Mouse (Mus musculus) activated CD4-positive, CD25-positive, alpha-beta regulatory T cell, adult 4 months (primary cell): ENCODE data around the gene Slc35f4. TPM values are rescaled to one million over a fixed set of nuclear protein-coding genes. Genes with fewer than 3 reads are reported as not detected.

Experiments used
- ATAC-seq: one replicate; pipeline ENCODE4 v1.8.0; 2017
- polyA plus RNA-seq, 2 experiments: library from polyadenylated mRNA; unstranded; fragments of 100-300 nt; shearing (Covaris generic); gene quantifications; one replicate each; pipeline ENCODE4 v1.2.1; 2017

Gene Slc35f4
- under 1 TPM in 1 of 2 experiments, not detected in 1; 0.19 TPM for polyA plus RNA-seq

GRCm38 (mm10) chr14:49525931-49526291 is at the start of gene Slc35f4:
Gene Slc35f4, minus strand, starts transcription at chr14:49526046.
- no peak for ATAC-seq

GRCm38 (mm10) chr14:49568369-49568768 is 42.5 kb upstream of the Slc35f4 start:
- no peak for ATAC-seq

- no peak for ATAC-seq
Measured at GRCm38 (mm10) chr14:49560706-49561105, 34.9 kb upstream of the Slc35f4 start.

DNA sequence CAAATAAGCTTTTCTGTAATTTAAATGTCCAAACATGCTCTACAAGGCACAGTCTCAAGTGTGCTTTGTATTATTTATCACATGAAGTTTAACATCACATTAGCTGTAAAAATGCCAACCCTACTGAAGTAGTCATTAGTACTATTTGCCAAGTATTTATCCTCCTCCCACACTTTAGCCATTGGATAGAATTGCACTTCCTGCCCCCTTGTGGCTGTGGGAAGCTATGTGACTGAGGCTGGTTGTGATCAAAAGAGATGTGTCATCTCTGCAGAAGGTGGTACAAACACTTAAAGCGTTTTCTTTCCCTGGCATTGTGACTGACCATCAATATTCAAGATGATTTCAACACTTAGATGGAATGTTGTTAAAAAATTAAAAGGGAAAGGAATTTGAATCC is 14.3 kb upstream of the Slc35f4 start:
- ATAC-seq: no peak

DNA sequence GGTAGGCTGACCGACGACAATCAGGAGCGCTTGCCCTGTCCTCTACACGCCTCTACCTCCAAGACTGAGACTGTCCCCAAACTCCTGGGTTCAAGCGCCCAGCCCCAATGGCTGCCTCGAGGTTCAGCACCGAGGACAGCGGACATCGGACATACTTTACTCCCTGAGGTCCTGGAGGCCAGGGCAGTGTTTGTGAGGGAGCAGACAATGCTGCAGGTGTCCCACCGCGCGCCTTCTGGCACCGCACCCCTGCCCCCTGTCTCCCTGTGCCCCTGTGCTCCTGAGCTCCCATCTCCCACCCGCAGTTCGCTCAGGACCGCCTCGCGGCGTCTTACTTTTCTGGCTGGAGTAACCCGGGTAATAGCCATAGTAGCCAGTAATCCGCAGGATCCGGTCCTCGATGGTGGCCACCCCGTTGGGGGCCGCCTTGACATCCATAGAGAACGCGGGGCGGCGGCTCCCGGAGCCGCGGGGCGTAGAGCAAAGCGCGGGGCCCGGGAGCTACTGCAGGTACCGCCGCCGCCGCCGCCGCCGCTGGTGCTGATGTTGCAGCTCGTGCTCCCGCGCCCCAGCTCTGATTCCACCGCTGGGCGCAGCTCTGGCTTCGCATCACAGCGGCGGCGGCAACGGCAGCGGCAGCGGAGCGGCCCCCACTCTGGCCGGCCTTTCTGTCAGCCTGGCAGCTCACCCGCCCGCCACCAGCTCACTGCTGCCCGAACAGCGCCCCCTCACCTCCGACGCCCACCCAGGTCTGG is 493 bp downstream of the Slc35f4 start:
- no peak for ATAC-seq

DNA sequence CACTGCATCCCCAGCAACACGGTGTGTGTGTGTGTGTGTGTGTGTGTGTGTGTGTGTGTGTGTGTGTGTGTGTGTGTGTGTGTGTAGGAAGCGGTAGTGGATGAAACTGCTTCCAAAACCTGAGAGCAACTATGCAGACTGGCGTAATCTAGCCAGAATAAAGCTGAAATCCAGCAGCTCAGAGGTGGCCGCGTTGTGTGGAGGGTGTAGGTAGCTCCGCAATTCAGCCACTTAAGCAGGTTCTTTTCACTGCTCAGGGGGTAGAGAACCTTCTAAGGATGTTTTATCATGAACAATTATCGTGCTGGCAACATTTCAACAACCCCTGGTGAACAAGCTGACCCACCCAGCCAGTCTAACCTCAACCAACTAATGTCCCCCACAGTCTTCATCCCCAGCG is 1.2 kb downstream of the Slc35f4 start:
- no peak for ATAC-seq

DNA sequence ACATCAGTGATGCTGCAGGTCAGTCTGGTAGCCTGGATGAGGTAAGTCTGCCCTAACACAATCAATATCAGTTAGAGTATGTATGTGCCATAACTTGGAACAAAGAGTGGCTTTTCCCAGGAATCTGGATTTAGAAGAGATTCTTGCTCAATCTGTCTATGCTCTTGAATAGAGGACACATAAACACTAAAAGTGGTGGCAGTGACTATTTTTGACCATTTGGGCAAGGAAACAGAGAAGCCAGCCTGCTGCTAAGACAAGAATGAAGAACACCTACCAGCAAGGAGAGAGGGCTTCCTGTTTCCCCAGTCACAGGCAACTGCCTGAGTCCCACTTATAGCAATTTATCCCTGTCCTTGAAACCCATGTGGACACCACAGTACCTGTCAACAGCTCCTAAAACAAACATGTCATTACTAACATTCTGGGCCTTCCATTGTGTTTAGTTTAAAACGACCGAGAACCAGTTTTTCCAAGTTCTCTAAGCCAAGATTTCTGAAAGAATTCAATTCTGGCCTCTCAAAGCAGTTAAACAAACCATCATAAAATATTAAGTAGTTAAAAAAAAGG is 10.7 kb downstream of the Slc35f4 start:
- no peak for ATAC-seq

DNA sequence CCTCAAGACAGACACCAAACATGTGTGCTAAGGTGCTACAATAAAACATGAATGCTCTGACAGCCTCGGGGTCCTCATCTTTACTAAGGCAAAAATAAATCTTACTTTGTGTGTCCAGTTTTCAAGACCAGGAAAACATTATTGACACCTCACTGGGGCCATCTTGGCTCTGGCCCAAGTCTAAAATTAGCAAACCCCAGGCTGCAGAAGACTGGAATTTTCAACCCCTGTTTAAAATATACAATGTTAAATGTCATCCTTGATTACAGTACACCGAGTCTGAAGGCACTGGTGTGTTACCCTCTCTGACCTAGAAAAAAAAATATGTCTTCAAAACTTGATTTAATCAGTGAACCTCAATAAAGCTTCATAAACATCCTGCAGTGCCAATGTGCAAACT is 11.7 kb downstream of the Slc35f4 start:
- no peak for ATAC-seq

GRCm38 (mm10) chr14:49495192-49495591 is 30.7 kb downstream of the Slc35f4 start:
- no peak for ATAC-seq

DNA sequence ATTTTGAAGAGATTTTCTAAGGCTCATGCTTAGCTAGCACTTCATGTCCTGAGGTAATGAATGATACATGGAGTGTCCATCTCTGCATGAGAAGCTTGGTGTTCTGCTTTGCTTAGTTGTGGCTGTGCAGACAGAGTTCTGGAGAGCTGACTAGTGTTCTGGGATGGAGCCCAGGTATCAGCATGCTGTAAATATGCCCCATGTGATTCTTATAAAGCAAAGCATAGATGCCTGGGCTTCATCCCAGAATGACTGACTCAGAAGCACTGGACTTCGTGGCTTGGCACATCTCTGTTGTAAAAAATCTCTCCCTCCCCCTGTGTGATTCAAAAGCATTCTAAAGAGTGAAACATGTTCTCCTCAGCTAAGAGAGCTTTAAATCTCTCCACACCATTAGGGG is 32.1 kb downstream of the Slc35f4 start:
- ATAC-seq: no peak

DNA sequence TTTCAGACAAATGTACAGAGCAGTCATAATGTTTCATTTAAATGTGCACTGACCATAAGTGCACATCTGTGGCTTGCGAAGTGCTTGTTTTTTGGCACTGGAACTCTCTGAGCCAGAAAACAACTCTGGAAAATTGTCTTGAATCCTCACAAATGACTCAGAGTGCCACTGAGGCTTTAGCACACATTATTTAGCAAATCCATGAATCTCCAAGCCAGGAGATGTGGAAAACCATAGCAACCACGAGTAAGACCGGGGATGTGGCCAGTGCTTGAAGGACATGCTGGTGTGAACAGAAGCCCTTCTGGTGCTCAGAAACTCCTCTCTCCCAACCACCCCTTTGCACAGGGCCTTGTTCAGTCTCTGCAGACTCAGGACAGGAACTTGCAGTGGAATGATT is 33.3 kb downstream of the Slc35f4 start:
- no peak for ATAC-seq

GRCm38 (mm10) chr14:49476602-49477001 is 49.2 kb downstream of the Slc35f4 start:
- no peak for ATAC-seq

DNA sequence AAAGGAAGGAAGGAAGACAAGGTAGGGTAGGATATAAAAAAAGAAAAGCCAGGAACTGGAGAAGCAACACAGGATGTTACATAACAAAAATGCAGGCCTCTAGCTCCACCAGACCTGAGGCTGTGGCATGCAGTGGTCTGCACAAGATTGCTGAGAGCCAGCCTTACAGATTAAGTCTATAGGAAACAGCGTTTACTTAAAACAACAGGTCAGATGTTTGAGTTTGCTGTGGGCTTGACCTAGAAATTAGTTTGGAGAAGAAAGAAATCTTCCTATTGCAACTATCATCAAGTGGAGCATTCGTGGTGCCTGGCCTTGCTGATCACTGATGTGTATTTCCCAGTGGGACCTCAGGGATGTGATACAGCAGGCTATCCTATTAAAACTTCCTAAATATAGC is 64.1 kb downstream of the Slc35f4 start:
- ATAC-seq: no peak

DNA sequence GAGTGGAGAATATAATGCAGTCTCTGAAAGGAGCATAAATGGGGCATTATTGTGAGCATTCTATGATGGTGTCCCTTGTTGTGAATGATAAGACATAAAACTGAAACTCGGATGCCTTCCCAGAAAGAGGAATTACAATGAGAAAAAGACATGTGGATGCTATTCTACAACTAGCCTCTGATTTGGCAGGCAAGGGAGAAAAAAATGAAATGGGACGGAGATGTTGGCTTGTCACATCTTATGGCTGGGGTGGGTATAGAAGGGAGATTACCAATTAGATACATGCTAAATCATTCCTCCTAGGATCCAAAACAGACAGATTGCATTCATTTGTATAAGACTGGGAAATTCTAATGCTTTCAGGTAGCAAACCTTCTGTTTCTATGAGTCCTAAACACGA is 65.0 kb downstream of the Slc35f4 start:
- no peak for ATAC-seq

DNA sequence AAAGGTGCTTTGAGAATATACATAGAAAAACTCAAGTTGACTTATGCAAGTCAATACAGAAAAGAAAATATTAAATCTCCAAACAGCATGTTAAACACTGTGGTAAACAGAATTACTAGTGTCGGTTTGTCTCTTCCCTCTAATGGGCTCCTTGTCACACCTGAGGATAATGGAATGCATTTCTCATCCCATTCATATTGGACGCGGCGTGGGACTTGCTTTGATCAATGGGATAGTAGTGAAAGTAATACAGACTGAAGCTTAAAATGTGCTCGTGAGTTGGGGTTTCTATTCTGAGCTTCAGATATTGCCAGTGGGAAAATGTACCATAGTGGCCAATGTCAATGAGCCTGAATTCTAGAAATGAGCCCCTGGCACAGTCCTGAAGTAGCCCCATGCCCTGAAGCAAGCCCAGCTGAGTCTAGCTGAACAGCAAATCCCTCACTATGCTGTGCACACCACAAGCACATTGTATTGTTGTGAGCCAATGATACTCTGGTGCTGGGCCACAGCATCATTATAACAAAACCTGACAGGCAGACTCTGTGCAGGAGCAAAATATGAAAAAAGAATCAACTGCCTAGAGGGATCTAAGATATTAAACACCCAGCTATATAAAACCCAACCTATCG is 71.4 kb downstream of the Slc35f4 start:
- no peak for ATAC-seq

DNA sequence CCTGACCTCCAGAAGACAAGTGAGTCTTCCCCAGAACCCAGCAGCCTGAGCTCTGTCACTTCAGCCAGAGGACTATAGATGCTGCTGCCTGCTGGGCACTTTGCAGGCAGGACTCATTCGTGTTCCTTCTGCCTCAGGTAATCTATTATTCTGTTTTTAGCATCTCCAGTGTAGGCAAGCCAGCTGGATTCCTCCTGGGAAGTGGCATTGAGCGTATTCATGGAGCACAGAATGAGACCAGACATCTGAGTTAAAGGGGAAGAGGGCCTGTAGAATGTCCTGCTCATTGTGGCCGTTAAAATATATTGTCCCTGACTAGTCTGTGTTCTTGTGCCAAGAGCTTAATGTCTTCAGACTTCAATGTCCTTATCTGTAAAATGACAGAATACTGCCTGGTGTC is 72.1 kb downstream of the Slc35f4 start:
- no peak for ATAC-seq

DNA sequence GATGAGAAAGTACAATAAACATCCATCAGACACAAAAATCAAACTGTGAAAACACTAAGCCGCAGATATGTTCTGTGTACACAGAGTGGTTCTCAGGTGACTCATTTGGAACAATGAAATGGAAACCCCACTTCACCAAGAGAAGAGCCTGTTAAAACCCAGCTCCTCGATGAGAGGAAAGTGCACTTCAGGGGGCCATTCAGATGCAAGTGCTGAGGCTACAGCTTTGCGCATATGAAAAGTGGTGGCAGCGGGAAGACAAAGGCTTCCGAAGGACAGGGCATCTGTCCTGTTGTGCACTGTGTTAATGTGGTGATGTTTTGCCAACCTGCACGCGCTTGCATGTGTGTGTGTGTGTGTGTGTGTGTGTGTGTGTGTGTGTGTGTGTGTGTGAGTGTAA is 78.2 kb downstream of the Slc35f4 start:
- no peak for ATAC-seq

DNA sequence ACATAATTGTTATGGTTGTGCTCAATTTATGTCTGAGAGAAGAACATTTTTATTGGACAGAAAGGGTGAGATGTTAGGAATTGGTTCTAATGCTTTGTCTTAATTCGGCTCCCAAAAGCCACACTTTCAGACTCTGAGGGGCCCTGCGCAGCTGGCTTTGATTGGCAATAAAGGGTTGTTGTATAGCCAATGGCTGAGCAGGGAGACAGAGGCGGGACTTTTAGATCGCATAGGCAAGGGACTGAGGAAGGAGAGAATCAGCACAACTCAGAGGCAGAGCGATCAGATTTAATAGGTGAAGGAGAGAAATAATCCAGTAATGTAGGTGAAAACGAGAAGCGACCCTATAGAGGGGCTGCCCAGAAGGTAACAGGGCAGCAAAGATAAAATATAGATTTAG is 79.4 kb downstream of the Slc35f4 start:
- no peak for ATAC-seq

DNA sequence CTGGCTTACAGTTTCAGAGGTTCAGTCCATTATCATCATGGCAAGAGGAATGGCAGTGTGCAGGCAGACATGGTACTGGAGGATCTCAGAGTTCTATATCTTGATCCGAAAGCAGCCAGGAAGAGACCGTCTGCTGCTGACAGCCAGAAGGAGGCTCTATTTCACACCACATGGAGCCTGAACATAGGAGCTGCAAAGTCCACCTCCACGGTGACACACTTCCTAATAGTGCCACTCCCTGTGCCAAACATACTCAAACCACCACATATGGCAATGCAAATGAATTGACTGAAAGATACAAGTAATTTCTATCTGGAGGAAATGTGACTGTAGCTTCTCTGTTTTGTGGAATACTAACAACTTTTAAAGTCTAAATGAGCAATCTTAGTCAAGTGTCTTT is 89.0 kb downstream of the Slc35f4 start:
- no peak for ATAC-seq

DNA sequence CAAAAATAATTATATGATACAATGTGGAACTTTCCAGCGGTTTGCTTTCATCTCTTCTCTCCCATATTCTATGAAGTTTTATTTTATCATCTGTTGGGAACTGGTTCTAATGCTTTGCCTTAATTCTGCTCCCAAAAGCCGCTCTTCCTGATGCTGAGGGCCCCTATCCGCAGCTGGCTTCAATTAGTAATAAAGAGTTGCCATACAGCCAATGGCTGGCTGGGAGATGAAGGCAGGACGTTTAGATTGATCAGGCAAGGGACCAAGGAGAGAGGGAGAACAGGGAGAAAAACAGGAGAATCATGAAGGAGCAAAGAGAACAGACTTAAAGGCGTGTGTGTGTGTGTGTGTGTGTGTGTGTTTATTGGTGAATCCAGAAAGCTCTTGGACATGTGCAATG is 94.0 kb downstream of the Slc35f4 start:
- no peak for ATAC-seq

- ATAC-seq: no peak
Measured at GRCm38 (mm10) chr14:49392482-49392881, 133.4 kb downstream of the Slc35f4 start.

DNA sequence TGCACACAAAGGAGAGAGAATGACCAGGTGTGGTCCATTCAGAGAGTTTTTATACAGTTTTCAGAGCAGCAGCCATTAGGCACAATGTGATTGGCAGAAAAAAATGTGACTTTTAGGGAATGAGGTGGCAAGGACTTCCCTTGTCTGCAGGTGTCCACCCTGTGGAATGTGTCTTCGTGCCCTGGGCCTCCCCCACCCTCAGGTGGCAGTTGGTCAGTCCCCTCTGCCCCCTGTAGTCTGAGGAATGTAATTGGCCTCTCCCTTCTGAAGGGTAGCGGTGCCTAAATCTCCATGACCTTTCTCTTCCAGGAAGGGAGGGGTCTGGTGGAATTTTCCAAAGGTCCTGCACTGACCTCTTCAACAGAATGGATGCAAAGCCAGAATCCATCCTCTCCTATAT is 163.7 kb downstream of the Slc35f4 start:
- no peak for ATAC-seq

GRCm38 (mm10) chr14:49355561-49355960 is 170.3 kb downstream of the Slc35f4 start:
- no peak for ATAC-seq

- ATAC-seq: no peak
Measured at GRCm38 (mm10) chr14:49348897-49349250, 177.0 kb downstream of the Slc35f4 start.
